Mouse (Mus musculus) hindbrain, embryonic 12.5 days (tissue): ENCODE measurements around the gene Aim2. TPM values are rescaled to one million over a fixed set of nuclear protein-coding genes. Genes with fewer than 3 reads are reported as not detected.
"Not testable (repeated sequence)": the region's sequence is repeated elsewhere in the genome, so short reads cannot be mapped to it uniquely, and the experiment has no call there.

Source experiments
- ATAC-seq: fragments of 200-750 bp; cut with Nextera tagmentation; 2 replicates; pipeline ENCODE4 v1.8.0; 2017; ENCODE audit warnings: moderate TSS enrichment; ENCODE audit not compliant: low FRiP score
- H3K27ac ChIP-seq: fragments of 300-500 bp; sonication (generic); 2 replicates; pipeline ENCODE4 v1.5.1; 2016; ENCODE audit warnings: mild to moderate bottlenecking
- H3K27me3 ChIP-seq: fragments of 300-500 bp; sonication (generic); 2 replicates; pipeline ENCODE4 v1.6.1; 2016; ENCODE audit warnings: mild to moderate bottlenecking
- H3K36me3 ChIP-seq: fragments of 300-500 bp; sonication (generic); 2 replicates; pipeline ENCODE4 v1.6.1; 2016; ENCODE audit warnings: mild to moderate bottlenecking
- H3K4me1 ChIP-seq: fragments of 300-500 bp; sonication (generic); 2 replicates; pipeline ENCODE4 v1.6.1; 2016
- H3K4me2 ChIP-seq: fragments of 300-500 bp; sonication (generic); replicated peaks from 2 replicates; pipeline ENCODE4 v1.6.1; 2016; ENCODE audit warnings: mild to moderate bottlenecking
- H3K4me3 ChIP-seq: fragments of 300-500 bp; sonication (generic); 2 replicates; pipeline ENCODE4 v1.5.1; 2016; ENCODE audit warnings: mild to moderate bottlenecking
- H3K9ac ChIP-seq: fragments of 300-500 bp; sonication (generic); 2 replicates; pipeline ENCODE4 v1.6.1; 2016; ENCODE audit warnings: mild to moderate bottlenecking, moderate library complexity
- H3K9me3 ChIP-seq: fragments of 300-500 bp; sonication (generic); replicated peaks from 2 replicates; pipeline ENCODE4 v1.6.1; 2016; ENCODE audit warnings: mild to moderate bottlenecking
- WGBS: fragments of 180-500 bp; shearing (Covaris S2); methylation state at CpG from one replicate; pipeline ENCODE4 v1.1.7; 2016; 5-methylcytosine and 5-hydroxymethylcytosine counted together
- polyA plus RNA-seq: library from polyadenylated mRNA; unstranded; fragments of >200 nt; fragmentation: Nextera tagmentation; extraction: Ambion mirVana; gene quantifications from 2 replicates; pipeline ENCODE4 v1.2.1, GENCODE M21; 2016

The Aim2 gene
- 3.2 and 3.9 TPM in 2 replicates for polyA plus RNA-seq

DNA sequence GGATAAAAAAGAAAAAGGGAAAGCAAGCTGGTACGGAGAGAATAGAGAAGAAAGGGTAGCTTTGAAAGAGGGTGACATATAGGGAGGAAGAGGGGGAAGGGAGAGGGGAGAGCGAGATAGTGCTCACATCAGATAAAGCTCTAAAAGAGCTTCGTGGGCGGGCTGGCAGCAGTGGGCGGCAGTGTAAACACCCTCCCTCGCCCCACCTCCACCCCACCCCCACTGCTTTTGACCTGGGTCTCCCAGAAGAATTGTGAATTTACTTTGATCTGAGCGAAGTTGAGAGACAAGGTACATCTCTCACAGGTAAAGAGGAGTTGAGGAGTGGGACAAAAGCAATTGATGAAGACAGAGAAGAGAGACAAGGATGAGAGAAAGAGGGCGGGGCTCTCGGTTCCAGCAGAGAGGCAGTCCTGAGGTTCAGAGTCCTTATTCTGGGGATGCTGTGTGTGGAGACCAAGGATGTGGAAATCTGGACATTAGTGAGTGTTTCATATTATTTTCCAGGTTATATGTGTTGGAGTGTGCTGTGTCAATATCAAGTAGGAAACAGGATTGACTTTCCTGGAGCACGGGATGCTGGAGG is at the start of gene Aim2:
Aim2 (plus strand) TSS at position 508 of the 586 bp plus-strand sequence.
- WGBS: 9% methylated on average over 10 of the region's 10 CpGs
- H3K36me3 ChIP-seq: peaks cover 8% of the 10 kb centered on the region; the same call in 1 of the 2 replicates
- H3K9ac ChIP-seq: peak within 1 kb of the TSS; percentile 41; the same call in 1 of the 2 replicates
- peaks cover 17% of the 10 kb centered on the region for H3K4me1 ChIP-seq
- peak within 1 kb of the TSS; percentile 55 for H3K4me2 ChIP-seq
- no peak within 1 kb of the TSS for H3K27ac ChIP-seq
- ATAC-seq: peak; percentile 50
- no peaks in the 10 kb centered on the region for H3K9me3 ChIP-seq
- H3K27me3 ChIP-seq: no peaks in the 10 kb centered on the region
- H3K4me3 ChIP-seq: peak within 1 kb of the TSS; percentile 24

GRCm38 (mm10) chr1:173302795-173303194 is 47.9 kb upstream of the Aim2 start:
- H3K4me3 ChIP-seq, H3K9me3 ChIP-seq, H3K36me3 ChIP-seq, H3K4me2 ChIP-seq, H3K9ac ChIP-seq, ATAC-seq, H3K27ac ChIP-seq, H3K4me1 ChIP-seq, H3K27me3 ChIP-seq: not testable (repeated sequence)
- WGBS: 63% methylated on average over 3 of the region's 3 CpGs

DNA sequence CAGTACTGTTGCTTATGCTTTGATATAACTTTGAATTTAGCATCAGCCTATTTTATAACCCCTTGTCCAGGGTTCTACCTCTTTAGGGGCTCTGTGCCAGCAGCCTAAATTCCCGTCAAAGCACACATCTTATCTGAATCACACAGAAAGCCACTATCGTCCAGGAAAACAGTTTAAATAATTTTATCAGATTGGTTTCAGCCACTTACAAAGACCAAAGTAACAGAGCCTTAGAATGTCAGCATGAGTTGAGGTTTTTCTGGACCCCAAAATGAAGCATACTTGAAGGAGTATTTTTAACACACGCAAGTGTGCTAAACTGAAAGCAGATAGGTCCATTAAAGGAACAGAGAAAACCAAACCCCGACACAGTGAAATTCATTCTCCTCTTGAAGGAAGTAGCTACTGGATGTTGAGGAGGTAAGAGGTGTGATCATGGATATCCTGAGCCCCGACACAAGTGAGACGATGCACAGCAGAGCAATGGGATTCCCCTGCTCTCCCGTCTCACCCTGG is 37.1 kb upstream of the Aim2 start:
- 91% methylated on average over 7 of the region's 7 CpGs for WGBS
- not testable (repeated sequence) for H3K9ac ChIP-seq

GRCm38 (mm10) chr1:173315725-173316124 is 35.0 kb upstream of the Aim2 start:
- H3K27ac ChIP-seq: no peak overlapping the region
- H3K36me3 ChIP-seq: no peaks in the 10 kb centered on the region
- ATAC-seq: no peak
- H3K4me2 ChIP-seq: no peak overlapping the region
- 95% methylated on average over 3 of the region's 3 CpGs for whole genome bisulfite sequencing
- no peak overlapping the region for H3K9ac ChIP-seq
- H3K4me3 ChIP-seq: no peak overlapping the region
- no peaks in the 10 kb centered on the region for H3K9me3 ChIP-seq
- no peaks in the 10 kb centered on the region for H3K27me3 ChIP-seq
- H3K4me1 ChIP-seq: no peaks in the 10 kb centered on the region

More for the DNA sequence above, 37.1 kb upstream of the Aim2 start:
- H3K36me3 ChIP-seq, H3K27me3 ChIP-seq, H3K27ac ChIP-seq, H3K4me2 ChIP-seq, H3K4me1 ChIP-seq, H3K4me3 ChIP-seq, H3K9me3 ChIP-seq, ATAC-seq: not testable (repeated sequence)

DNA sequence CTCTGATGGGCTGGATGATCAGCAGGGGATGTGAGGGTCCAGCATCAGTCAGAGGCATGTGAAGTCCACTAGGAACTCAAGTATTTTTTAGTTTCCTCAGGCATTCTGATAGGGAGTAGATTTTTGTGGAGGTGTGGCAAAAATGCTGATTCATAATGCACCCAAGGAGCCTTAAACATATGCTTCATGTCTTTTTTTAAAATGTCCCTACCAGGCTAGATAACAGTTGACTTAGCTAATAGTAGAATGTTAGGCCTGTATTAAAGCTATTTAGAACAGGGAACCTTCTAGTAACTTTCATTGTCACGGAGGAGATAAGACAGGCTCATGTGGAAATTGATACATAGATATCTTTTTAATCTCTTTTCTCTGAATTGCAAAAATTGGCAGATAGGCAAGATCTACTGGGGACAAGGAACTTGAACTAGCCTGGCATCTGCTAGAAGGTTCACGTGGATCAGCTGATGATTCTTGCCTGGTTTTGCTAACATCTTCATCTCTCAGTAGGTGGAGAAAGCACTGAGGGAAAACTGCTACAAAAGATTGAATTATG is 32.7 kb upstream of the Aim2 start:
- 90% methylated on average over 2 of the region's 2 CpGs for WGBS
- Histone ChIP-seq H3K4me1 (0 out of 2 replicates have a peak, but pooled peaks cover 6% of the 10 kb centered on the region), H3K27me3 (no peaks in the 10 kb centered on the region), H3K36me3 (no peaks in the 10 kb centered on the region), H3K9ac (no peak overlapping the region), H3K4me3 (no peak overlapping the region), H3K4me2 (no peak overlapping the region), H3K27ac (no peak overlapping the region), H3K9me3 (no peaks in the 10 kb centered on the region)
- no peak for ATAC-seq

GRCm38 (mm10) chr1:173321593-173322248 is 29.0 kb upstream of the Aim2 start:
- 46% methylated on average over 8 of the region's 8 CpGs for WGBS
- H3K9ac ChIP-seq: no peak overlapping the region
- no peak overlapping the region for H3K27ac ChIP-seq
- no peak overlapping the region for H3K4me3 ChIP-seq
- H3K4me1 ChIP-seq: 0 out of 2 replicates have a peak, but pooled peaks cover 6% of the 10 kb centered on the region
- no peaks in the 10 kb centered on the region for H3K36me3 ChIP-seq
- no peak overlapping the region for H3K4me2 ChIP-seq
- H3K27me3 ChIP-seq: no peaks in the 10 kb centered on the region
- ATAC-seq: peak; percentile 57
- H3K9me3 ChIP-seq: no peaks in the 10 kb centered on the region

DNA sequence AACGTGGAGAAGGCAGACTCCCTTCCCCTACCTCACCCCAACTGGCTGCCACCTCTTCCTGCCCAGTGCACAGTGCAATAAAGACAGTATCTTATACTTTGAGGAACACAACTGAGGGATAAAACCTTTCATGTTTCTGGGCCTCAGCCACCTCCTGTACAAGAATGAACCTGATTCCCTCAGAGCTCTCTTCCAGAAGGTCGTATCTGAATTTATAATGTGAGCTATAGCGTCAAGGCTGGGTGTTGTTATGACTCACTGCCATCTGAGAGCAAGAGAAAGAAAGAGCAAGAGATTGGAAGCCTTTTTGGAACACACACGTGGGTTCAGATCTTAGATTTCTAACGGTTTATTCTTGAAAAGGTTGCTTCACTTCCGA is 28.4 kb upstream of the Aim2 start:
- Histone ChIP-seq H3K9ac (no peak overlapping the region), H3K4me3 (no peak overlapping the region), H3K36me3 (no peaks in the 10 kb centered on the region), H3K27ac (no peak overlapping the region), H3K4me1 (0 out of 2 replicates have a peak, but pooled peaks cover 6% of the 10 kb centered on the region), H3K9me3 (no peaks in the 10 kb centered on the region), H3K4me2 (no peak overlapping the region), H3K27me3 (no peaks in the 10 kb centered on the region)
- ATAC-seq: peak; percentile 49; the same call in 1 of the 2 replicates
- 68% methylated on average over 6 of the region's 6 CpGs for WGBS

- Histone ChIP-seq H3K9ac (no peak overlapping the region), H3K27me3 (no peaks in the 10 kb centered on the region), H3K27ac (no peak overlapping the region), H3K4me1 (peaks cover 6% of the 10 kb centered on the region; the same call in 1 of the 2 replicates), H3K4me3 (no peak overlapping the region), H3K36me3 (no peaks in the 10 kb centered on the region), H3K4me2 (no peak overlapping the region), H3K9me3 (no peaks in the 10 kb centered on the region)
- WGBS: 40% methylated on average over 5 of the region's 5 CpGs
- ATAC-seq: no peak
Observed at GRCm38 (mm10) chr1:173323839-173324585, 26.7 kb upstream of the Aim2 start.

GRCm38 (mm10) chr1:173324961-173325360 is 25.7 kb upstream of the Aim2 start:
- H3K27ac ChIP-seq: no peak overlapping the region
- H3K9ac ChIP-seq: no peak overlapping the region
- no peak overlapping the region for H3K4me3 ChIP-seq
- no peak overlapping the region for H3K4me2 ChIP-seq
- WGBS: 67% methylated on average over 4 of the region's 4 CpGs
- no peaks in the 10 kb centered on the region for H3K9me3 ChIP-seq
- H3K27me3 ChIP-seq: no peaks in the 10 kb centered on the region
- no peak for ATAC-seq
- H3K36me3 ChIP-seq: no peaks in the 10 kb centered on the region
- peaks cover 6% of the 10 kb centered on the region; the same call in 1 of the 2 replicates for H3K4me1 ChIP-seq

GRCm38 (mm10) chr1:173325395-173325794 is 25.3 kb upstream of the Aim2 start:
- Histone ChIP-seq H3K4me2 (no peak overlapping the region), H3K27me3 (no peaks in the 10 kb centered on the region), H3K9me3 (no peaks in the 10 kb centered on the region), H3K9ac (no peak overlapping the region), H3K27ac (no peak overlapping the region), H3K4me3 (no peak overlapping the region), H3K4me1 (peaks cover 6% of the 10 kb centered on the region; the same call in 1 of the 2 replicates), H3K36me3 (no peaks in the 10 kb centered on the region)
- 97% methylated on average over 1 of the region's 1 CpGs for WGBS
- ATAC-seq: no peak

DNA sequence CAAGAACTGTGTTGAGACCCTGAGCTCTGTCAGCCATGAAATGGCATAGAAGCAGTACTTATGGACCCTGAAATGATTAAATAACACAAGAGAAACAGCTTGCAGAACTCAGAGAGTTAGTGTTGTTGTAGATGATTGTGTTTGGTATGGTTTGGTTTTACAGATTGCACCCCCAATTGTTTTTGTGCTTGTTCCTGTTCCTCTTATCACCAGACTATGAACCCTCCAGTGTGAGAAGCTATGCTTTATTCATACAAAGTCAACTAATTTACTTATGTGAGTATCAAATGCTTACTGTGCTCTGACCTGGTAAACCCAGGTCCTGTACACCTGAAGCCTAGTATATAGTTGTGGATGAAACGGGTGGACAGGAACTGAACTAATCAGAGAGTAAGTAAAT is 24.1 kb upstream of the Aim2 start:
- 82% methylated on average over 1 of the region's 1 CpGs for WGBS
- Histone ChIP-seq H3K4me1 (peaks cover 4% of the 10 kb centered on the region; the same call in 1 of the 2 replicates), H3K4me3 (no peak overlapping the region), H3K9ac (no peak overlapping the region), H3K9me3 (no peaks in the 10 kb centered on the region), H3K36me3 (no peaks in the 10 kb centered on the region), H3K27ac (no peak overlapping the region), H3K27me3 (no peaks in the 10 kb centered on the region), H3K4me2 (no peak overlapping the region)
- ATAC-seq: no peak

DNA sequence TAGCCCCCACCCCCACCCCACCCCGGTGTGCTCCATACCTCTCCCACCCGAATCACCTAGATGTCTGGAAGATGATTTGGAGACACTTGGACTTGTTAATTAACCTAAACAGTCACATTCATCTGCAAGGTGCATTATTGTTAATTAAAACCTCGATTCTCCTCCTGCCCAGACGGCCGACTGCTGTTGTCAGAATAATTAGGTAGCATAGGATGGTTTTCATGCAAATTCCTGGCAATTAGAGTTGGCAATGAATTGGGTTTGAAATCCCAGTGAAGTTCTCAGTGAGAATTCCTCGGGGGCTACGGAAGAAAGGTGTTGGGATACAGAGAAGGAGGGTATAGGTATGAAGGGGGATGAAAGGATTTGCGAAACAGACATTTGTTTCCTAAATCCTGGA is 22.2 kb upstream of the Aim2 start:
- Histone ChIP-seq H3K27ac (no peak overlapping the region), H3K4me3 (no peak overlapping the region), H3K4me1 (no peaks in the 10 kb centered on the region; the same call in 1 of the 2 replicates), H3K27me3 (no peaks in the 10 kb centered on the region), H3K9ac (no peak overlapping the region), H3K9me3 (no peaks in the 10 kb centered on the region), H3K4me2 (no peak overlapping the region), H3K36me3 (no peaks in the 10 kb centered on the region)
- 65% methylated on average over 8 of the region's 8 CpGs for WGBS
- ATAC-seq: no peak
